Mouse (Mus musculus): ENCODE measurements around the gene Vpreb3.

The Vpreb3 gene

DNA sequence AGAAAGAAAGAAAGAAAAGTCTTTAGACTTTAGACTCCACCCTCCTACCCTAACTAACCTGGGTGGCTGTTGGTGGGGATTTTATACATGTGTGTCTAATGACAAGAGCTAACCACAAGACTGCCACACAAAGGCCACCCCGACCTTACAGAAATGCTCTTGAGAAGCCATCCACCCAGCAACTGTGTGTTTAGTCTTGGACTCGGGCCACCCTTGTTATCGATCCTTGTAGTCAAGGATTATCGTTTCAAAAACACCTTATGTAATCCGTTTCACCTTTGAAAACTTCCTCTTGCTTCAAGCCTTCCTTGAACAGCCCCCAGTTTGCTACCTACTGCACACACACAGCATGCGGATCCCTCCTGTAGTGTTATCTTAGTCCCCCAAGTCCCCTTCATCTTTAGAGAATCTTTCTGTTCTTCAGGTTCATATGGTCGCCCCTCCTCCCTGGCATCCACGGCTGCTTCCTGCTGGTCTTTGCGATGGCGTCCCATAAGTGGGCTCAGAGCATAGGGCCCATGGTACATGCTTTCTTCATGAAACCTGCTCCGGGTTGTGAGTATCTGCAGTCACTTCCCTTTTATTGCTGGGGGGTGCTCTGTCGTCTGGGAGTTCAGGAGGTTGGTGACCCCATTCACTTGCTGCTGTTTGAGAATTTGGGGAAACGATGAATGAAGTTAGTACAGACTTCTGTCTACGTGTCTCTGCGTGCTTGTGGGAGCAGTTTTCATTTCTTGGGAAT lies at the start of gene Vpreb3:
Gene Vpreb3, plus strand, starts transcription at position 322 of the 742 bp plus-strand sequence.
- no peak for DNase-seq

DNA sequence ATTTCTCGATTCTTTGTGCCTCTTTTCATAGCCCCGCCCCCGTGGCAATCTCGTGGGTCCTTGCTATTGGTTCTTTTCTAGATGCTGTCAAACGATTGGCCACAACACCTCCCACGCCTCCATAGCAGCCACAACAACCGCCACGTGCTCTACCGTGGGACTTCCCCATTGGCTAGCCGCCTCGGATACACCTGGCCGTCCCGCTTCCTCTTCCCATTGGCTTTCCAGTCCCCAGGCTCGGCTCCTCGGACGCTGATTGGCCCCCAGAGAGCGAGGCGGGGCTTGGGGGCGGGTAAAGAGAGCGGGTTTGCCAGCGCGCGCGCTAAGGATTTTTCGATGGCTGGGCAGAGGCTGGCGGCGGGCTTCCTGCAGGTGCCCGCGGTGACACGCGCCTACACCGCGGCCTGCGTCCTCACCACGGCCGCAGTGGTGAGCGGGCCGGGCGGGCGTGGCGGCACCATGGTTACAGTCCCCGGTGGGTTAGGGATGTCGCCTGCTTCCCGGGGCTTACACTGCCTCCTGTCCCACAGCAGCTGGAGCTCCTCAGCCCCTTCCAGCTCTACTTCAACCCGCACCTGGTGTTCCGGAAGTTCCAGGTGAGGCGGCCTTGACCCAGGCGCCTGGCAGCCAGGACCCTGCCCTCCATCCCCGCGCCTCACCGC lies 49.6 kb upstream of the Vpreb3 start, which contains the start of gene Derl3:
Gene Derl3, plus strand, starts transcription at position 325 of the 662 bp plus-strand sequence.
- peak; percentile 97 for DNase-seq

DNA sequence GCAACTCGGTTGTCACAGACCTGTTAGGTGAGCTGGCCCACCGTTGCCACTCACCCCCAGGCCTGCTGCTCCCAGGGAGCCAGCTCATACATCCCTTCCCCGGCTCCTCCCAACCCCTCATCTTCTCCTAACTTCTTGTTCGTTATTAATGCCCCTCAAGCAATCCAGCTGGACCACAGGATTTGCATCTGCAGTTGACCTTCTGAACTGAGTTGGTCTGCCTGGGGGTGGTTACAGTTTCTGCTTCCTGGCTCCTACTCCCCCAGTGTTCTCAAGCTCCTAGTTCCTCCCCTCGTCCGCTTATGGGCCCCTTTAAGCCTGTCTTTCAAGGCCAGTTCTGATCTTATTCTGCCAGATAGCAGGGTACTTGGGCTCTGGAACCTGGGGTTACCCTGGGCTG lies 48.3 kb upstream of the Vpreb3 start:
- DNase-seq: no peak

DNA sequence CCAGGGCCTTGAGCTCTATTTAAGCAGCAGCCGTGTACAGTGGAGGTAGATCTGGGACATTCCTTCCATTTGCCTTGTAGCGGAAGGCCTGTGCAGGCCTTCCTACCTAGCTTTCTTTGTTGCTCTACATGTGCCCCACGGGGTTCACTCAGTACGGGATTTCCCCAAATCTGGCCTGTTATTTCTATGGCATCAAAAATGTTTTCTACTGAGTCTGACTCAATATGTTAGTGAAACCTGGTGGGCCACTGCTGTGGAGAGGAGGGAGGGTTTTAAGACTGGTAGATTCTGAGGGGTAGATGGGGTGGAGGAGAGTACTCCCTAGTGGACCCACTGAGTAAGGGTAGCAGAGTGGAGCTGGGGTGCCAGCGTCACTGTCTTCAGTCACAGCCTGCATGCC lies 47.1 kb upstream of the Vpreb3 start:
- no peak for DNase-seq

DNA sequence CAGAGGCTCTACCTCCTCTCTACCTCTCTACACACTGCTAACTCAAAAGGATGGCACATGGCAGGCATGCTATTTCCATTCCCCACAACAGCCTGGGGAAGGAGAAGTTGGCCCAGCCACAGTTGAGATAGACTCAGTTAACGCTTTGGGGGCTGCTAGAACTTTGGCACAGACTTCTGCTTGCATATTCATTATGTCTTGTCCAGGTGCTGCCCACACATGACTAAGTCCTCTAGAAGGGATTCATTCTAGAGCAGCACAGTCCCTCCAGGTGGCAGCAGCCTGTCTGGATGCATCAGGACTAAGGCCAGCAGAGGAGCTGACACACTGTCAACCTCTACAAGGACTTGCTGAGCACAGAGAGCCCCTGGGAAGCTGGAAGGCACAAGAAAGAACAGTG lies 46.6 kb upstream of the Vpreb3 start:
- DNase-seq: no peak

DNA sequence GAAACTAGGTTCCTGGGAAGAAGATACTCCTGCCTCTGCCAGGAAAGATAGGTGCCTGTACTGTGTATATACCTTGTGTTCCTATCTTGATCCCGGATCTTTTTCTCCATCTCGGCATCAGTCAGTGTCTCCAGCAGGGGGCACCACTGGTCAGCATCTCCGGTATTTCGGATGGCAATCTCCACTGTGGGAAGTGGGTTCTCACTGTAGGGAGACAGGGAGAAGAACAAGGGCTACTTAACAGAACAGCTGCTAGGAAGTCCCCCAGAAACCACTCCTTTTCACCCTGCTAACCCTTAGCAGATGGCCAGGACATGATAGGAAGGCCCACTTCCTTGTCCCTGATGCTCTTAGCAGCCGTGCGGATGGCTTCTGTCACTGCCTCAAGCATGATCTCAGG lies 45.5 kb upstream of the Vpreb3 start:
- DNase-seq: peak; percentile 86 to 93

DNA sequence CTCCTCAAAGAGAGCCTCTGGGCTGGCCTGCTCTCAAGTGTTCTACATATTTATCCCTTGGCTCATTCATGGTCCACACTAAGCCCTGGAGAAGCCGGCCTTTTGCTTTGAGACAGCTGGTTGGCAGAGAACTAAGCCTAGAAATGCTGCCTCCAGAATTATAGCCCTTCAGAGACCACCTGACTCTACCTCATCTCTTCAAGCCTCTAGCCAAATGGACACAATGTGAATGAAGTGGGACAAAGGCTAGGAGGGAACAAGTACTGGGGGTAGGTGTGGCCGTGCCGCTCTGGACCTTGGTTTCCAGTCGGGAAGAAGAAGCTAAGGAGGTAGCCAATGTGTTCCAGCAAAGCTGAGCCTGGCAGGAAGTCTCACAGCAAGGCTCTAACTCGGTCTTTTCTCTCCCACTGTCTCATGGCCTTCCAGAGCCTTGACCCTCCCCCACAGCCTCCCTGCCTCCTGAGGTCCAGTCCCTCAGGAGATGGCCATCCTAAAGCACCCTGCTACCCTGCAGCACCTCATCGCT lies 44.8 kb upstream of the Vpreb3 start:
- DNase-seq: no peak

DNA sequence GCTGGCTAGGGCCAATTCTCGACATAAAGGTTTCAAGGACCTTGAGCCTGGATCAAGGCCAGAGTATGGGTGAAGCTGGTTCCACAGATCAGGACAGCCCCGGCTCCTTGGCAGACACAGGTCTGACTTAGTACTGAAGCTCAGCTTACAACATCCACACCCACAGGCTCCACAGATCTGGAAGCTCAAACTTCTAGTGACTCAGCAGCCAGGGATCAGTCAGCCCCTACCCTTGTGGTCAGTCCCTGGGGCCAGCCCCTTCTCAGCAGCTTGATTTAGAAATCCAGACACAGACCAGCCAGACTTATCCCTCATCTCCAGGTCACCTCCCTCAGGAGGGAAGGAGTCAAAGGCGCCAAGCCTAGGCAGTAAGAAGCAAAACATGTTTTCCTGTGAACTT lies 44.0 kb upstream of the Vpreb3 start:
- DNase-seq: no peak

DNA sequence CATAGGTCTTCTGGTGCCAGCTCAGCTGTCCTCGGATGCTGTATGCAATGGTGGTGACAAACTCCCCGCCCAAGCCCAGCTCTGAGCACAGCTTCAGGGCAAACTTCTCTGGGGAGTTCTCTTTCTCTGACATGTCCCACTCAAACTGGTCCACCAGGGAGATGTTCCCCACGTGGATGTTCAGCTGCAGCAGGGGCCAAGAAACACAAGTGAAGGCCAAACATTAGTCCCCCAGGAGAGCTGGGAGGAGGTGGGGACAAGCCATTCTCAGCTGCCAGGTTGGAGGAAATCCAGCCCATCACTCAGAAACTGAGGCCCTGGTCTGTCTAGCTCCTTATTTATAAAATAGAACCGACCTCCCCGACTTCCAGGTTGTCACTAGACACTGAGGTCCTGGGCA lies 38.5 kb upstream of the Vpreb3 start:
- DNase-seq: no peak

DNA sequence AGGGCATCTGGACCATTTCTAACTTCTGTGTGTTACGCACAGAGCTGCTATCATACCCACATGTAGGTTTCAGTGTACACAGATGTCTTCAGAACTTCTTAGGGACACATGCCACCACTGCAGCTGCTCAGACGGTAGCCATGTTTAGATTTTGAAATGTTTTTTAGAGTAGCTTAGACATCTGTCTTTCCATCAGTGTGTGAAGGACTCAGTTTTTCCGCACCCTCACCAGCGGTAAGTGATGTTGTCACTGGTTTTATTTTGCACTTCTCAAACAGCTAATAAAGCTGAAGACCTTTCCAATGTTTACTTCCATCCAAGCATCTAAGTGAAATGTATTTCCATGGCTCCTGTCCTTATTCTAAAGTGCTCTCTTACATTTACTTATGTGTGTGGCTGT lies 36.0 kb upstream of the Vpreb3 start:
- DNase-seq: no peak

DNA sequence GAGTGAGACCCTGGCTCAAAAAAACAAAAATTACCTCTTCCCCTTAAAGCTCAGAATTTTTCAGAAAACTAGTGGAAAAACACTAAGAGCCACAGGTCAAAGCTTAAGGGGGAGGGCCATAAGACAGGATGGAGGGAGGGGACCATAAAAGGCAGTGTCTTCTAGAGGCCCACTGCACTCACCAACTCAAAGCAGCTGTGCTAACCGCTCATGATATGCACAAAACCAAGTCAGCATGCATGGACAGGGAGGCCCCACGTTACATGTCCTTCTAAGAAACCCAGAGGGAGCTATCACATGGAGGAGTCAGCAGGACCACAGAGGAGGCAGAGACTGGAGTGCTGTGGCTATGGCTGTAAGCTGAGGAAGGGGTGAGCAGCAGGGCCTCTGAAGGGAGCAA lies 32.2 kb upstream of the Vpreb3 start:
- DNase-seq: no peak

DNA sequence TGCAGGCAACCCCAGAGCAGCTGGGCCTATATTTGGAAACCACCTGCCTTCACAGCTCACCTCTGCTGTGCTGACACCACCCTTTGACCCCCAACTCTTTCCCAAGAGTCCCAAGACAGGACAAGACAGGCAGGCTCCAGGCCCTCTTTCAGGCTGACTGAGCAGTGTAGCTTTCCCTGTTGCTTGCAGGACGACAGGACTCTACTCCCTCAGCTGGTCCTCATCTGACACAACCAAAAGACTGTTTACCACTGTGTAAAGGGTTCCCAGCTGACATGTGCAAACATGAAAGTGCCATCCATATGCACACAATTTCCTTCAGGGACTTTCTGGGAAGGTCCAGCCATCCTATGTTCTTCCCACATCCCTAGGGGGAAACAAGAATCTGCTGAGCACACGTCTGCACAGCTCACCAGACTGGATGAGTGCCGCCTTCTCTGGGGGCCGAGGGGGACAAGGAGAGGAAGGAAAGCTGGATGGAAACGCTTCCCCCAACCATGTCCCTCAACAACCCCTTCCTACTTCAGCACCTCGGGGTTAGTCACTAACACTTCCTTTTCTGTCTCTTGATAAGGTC lies 29.8 kb upstream of the Vpreb3 start:
- DNase-seq: no peak

DNA sequence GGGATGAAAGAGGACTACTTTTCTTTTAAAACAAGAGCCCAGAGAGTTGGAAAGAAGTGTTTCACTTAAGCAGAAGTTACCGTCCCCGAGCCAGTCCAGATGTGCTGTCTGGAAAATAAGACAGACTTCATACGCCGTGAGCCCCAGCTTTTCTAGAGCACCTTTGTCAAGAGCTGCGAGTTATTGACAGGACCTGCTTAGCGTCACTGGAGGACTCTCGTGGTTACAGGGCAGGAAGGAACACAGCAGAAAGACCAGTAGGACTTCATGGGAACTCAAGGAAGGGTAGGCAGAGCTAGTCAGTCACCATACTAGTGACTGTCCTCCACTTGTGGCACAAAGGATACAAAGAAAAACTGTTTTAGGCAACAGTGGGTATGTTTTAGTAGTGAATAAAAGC lies 27.3 kb upstream of the Vpreb3 start:
- DNase-seq: no peak

DNA sequence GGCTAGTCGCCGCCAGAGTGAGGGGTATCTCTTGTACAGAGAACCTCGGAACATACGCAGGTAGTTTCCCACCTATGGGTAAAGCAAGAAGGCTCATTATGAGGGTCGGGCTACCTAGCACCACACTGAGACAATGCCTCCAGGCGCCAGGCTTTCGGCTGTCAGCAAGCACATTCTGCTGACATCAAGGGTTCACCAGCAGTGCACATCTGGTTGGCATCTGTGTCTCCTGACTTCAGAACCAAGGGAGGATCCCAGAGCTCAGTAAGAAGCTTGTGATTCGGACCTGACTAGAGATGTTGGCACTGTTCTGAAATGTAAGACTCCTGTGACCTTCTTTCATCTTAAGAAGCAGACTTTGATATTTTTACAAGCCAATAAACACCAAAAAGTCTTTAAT lies 26.0 kb upstream of the Vpreb3 start:
- DNase-seq: no peak

DNA sequence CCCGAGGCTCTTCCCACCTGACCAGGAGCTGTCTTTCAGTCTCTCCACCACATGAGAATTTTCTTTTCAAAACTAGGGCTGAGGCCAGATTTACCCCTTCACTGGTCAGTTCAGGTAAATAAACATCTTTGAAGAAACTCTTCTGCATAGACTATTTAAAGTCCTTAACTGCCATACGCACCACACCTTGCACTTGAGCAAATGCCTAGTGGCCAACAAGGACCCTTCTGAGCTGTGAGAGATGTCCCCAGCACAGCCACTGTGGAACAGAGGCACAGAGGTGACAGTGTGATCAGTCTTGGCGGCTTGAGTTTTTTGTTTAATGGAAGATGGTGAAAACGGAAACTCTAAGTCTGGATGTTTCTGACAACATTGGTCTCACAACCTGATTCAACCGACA lies 23.8 kb upstream of the Vpreb3 start:
- DNase-seq: no peak

DNA sequence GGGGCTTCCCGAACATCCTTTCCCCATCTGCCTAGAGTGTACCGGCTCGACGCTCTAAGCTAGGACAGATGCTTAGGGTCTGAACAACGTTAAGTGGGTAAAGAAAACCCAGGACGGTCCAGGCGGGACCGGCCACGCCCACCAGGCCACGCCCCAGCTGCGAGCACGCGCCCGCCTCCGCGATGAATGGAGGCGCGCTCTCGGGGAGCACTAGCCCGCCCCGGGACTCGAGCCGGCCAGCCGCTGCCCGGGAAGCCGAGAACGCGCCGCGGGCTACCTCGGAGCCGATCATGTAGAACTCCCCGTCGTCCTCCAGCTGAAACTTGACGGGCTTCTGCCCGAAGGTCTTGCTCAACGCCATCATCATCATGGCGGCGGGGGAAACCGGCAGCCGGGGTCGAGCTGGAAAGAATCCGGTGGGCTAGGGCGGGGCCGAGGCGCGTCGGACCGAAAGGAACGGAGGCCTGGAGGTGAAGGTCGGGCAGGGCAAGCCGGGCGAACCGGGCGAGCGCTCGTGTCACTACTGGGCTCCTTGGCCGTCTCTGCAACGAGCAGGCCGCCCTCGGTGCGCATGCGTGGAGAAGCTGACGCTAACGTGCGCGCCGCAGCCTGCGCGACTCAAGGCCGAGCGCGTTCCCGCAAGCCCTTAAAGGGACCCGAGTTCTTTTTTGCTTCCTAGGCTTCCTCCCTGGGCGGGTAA lies 21.7 kb upstream of the Vpreb3 start, which contains the start of gene Smarcb1:
Gene Smarcb1, minus strand, starts transcription at position 592 of the 700 bp plus-strand sequence.
- peak; percentile 97 to 98 for DNase-seq

DNA sequence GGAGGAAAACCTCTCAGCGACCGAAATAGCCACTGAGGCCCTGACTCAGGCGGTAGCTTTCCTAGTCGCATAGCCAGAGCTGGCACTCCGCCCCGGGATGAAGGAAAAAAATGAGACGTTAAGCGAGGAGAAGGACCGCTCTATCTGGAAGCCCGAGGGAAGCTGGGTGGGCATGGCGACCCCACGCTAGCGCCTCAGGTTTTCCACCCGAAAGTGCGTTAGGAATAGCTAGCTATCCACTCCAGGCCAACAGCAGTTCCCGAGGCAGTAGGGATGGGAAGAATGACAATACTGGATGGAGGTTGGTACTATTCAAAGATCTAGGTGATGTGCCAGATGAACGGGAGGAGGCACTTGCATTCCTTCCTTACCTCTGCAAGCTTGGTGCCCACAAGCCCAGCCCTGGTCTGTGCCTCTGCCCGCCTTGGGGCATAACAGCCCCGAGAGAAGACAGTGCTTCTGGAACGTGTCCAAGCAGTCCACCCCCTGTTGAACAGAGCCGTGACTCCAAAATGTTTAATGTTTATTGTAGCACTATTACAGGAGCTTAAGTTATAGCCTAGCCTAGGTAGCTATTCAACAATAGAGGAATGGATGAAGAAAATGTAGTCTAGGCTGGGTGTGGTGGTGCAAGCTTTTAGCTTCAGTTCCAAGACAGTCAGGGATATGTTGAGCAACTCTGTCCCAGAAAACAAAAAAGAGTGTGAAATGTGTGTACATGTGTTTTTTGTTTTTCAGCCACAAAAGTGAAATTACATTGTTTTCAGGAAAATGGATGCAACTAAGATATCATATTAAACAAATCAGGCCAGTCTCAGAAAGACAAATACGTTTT lies 20.9 kb upstream of the Vpreb3 start:
- DNase-seq: peak; percentile 67 to 74

DNA sequence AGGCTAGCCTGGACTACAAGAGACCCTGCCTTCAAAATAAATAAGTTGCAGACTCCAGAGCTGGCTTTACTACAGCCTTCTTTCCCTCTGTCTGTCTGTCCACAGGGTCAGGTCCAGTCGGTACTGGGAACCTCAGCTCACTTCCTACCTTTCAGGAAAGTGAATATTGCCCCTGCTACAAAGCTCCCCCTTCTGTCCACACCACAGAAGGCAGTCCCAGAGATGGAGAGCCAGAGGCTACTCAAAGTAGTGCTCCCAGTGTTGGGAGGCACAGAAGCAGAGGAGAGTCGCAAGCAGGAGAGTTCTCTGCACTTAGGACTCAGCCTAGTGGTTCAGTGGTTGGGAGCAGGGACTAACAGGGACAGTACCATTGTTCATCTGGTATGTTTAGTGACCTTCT lies 18.5 kb upstream of the Vpreb3 start:
- no peak for DNase-seq

DNA sequence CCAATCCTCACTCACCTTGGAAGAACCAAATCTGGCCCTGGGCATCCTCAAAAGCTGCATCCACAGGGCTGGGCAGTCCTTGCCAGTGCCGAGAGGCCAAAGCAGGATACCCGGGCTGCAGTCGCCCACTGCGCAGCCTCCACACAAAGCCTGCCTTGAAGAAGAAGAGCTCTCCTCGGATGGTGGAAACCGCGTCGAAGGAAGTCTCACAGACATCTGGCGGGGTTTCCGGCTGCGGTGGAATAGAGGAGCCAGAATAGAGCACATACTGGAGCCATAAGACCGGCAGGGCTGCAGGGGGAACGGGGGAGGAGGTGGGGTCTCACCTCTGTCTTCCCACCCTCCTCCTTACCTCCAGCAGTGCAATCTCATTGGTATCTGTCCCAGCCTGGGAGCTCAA lies 16.5 kb upstream of the Vpreb3 start:
- DNase-seq: no peak

DNA sequence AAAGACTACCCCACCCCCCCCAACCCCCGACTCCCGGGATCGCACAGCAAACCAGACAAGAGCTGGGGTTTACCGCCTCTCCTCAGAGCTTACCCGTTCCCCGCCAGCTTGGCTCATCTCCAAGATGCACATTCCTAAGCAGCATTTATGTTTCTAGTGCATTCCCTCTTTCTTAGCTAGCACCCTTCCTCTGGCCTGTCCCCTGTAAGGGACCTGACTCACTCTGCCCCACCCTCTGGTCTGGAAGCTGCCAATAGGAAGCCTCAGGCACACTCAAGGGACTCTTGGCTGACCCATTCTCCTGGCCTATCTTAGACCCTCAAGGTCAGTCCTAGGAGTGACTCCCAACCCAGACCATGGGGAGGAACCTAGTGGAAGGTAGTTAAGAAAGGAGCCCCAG lies 12.6 kb upstream of the Vpreb3 start:
- peak in 1 of 2 experiments; percentile 41 for DNase-seq

DNA sequence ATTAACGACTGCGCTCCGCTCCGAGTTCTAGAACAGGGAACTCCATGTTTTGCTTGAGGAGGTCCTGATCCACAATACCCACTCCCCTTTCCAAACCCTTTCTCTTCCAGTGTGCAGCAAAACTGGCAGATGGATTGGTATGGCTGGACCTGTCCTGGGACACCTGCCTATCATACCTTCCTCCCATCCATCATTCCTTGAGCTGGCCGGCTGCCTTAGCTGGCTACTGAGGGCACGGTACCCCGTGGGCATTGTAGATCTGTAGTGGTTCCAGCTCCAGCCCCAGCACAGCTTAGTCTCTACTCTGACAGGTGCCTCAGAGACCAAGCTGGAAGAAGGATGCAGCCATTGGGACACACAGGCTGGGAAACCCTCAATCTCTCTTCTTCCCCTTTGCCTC lies 11.5 kb upstream of the Vpreb3 start:
- DNase-seq: no peak

DNA sequence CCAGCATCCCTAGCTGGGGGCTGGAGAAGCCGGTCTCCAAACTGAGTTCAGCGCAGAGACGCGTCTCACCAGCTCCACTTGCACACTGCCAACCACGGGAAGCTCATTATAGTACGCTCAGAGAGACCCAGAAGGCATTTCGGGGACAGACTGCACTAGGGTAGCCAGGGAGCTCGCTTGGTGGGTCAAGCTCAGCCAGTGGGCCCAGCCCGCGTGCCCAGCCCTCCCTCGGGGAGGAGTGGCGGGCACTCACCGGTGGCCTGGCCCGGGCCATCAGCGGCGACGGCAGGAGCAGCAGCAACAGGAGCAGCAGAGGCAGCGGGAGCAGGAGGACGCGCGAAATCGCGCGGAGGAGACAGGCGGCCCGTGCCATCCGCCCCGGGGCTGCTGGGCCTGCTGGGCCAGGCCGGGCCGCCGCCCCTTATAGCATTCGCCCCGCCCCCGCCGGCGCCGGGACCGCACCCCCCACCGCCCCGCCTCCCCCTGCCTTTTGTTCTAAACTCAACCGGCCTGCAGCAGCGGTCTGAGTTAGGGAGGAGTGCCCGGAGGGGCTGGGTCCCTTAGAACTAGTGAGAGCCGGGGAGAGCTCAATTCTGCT lies 10.7 kb upstream of the Vpreb3 start:
- peak; percentile 41 to 45 for DNase-seq
